ENCODE assay signal across 8 mouse cellular contexts in genomic region chr16:10834911-10835587, GRCm38 (mm10). TPM values are rescaled to one million over a fixed set of nuclear protein-coding genes. Genes with fewer than 3 reads are reported as not detected.
DNase-seq lines count a peak whose midpoint lies in the region; ATAC-seq lines count a peak whose summit lies in the region.

Gene Rmi2 (plus strand): TSS chr16:10835059.

- peak within 1 kb of the TSS; percentile 72 for H3K9ac ChIP-seq in hindbrain, embryonic 12.5 days

- peaks cover 9% of the 10 kb centered on the region; the same call in 1 of the 2 replicates for H3K27me3 ChIP-seq in hindbrain, embryonic 12.5 days

- H3K4me1 ChIP-seq in hindbrain, embryonic 12.5 days = peaks cover 23% of the 10 kb centered on the region

- WGBS in hindbrain, embryonic 12.5 days = 1% methylated on average over 68 of the region's 69 CpGs

- peak within 1 kb of the TSS; percentile 85 for H3K4me3 ChIP-seq in hindbrain, embryonic 12.5 days

- no peaks in the 10 kb centered on the region for H3K36me3 ChIP-seq in hindbrain, embryonic 12.5 days

- H3K9me3 ChIP-seq in hindbrain, embryonic 12.5 days (replicated peaks) = no peaks in the 10 kb centered on the region

- H3K27ac ChIP-seq in hindbrain, embryonic 12.5 days = peak within 1 kb of the TSS; percentile 24; the same call in 1 of the 2 replicates

- peak within 1 kb of the TSS; percentile 91 for H3K4me2 ChIP-seq in hindbrain, embryonic 12.5 days (replicated peaks)

- peak; percentile 93 for ATAC-seq in hindbrain, embryonic 12.5 days (ENCODE audit: low FRiP score)

- peak; percentile 91 for DNase-seq in NIH3T3 (ENCODE audit: low read depth)
- peak; percentile 87 for DNase-seq in cerebellum, adult 9-11 months
- peak; percentile 61 to 82 for DNase-seq in frontal cortex, postnatal 10 days (ENCODE audit: low spot score in 2 of 2)
- peak; percentile 70 to 82 for DNase-seq in layer of hippocampus, postnatal 14 days (ENCODE audit: low spot score in 2 of 2)
- peak; percentile 90 for DNase-seq in lung, postnatal 10 days
- peak; percentile 73 for DNase-seq in ovary, postnatal 14 days (ENCODE audit: low spot score)
- DNase-seq in thymus, postnatal 10 days (ENCODE audit: low spot score in 2 of 2) = peak; percentile 87 to 89

RNA-seq across cellular contexts. Expression of gene Rmi2, which starts in this region (rescaled TPM):
- polyA plus RNA-seq in hindbrain, embryonic 12.5 days (2016; fragmentation: Nextera tagmentation; extraction: Ambion mirVana) = 2.1 and 2.2 TPM in 2 replicates
- total RNA-seq in layer of hippocampus, postnatal 14 days (2021) = under 1 TPM; 0.24 to 0.46 TPM

Comparison
In these comparisons a context has a peak if more than half of its experiments do, and no peak if none do; other contexts are left out.
1. Peak in every context shown above with its lines: DNase-seq, ATAC-seq, H3K4me3 ChIP-seq and H3K27ac ChIP-seq.
2. Peak in DNase-seq in layer of hippocampus, postnatal 14 days; RNA of the gene not detected or under 1 TPM.